Mouse (Mus musculus) intestine, postnatal 0 days (tissue): ENCODE measurements around the gene Slc30a10. TPM values are rescaled to one million over a fixed set of nuclear protein-coding genes. Genes with fewer than 3 reads are reported as not detected.

Experiments used
- ATAC-seq: fragments of 200-750 bp; cut with Nextera tagmentation; 2 replicates; pipeline ENCODE4 v1.8.0; 2017; ENCODE audit warnings: mild to moderate bottlenecking, moderate TSS enrichment, moderate library complexity
- H3K27ac ChIP-seq: fragments of 300-500 bp; sonication (generic); 2 replicates; pipeline ENCODE4 v1.5.1; 2014; ENCODE audit warnings: mild to moderate bottlenecking, low read depth, low read length, moderate library complexity
- H3K27me3 ChIP-seq: fragments of 300-500 bp; sonication (generic); replicated peaks from 2 replicates; pipeline ENCODE4 v1.6.1; 2014; ENCODE audit warnings: low read length, mixed read lengths; ENCODE audit not compliant: control insufficient read depth, insufficient read depth
- H3K36me3 ChIP-seq: fragments of 300-500 bp; sonication (generic); 2 replicates; pipeline ENCODE4 v1.6.1; 2014; ENCODE audit warnings: mild to moderate bottlenecking, moderate library complexity; ENCODE audit not compliant: control insufficient read depth, insufficient read depth
- H3K4me1 ChIP-seq: fragments of 300-500 bp; sonication (generic); replicated peaks from 2 replicates; pipeline ENCODE4 v1.6.1; 2014; ENCODE audit warnings: antibody characterized with exemption, low read length, mixed read lengths; ENCODE audit not compliant: control insufficient read depth, insufficient read depth
- H3K4me2 ChIP-seq: fragments of 300-500 bp; sonication (generic); replicated peaks from 2 replicates; pipeline ENCODE4 v1.6.1; 2014; ENCODE audit warnings: low read depth, mild to moderate bottlenecking, moderate library complexity
- H3K4me3 ChIP-seq: fragments of 300-500 bp; sonication (generic); 2 replicates; pipeline ENCODE4 v1.5.1; 2014; ENCODE audit warnings: low read depth, low read length
- H3K9ac ChIP-seq: fragments of 300-500 bp; sonication (generic); 2 replicates; pipeline ENCODE4 v1.6.1; 2014; ENCODE audit warnings: mild to moderate bottlenecking, low read depth, low read length
- H3K9me3 ChIP-seq: fragments of 300-500 bp; sonication (generic); 2 replicates; pipeline ENCODE4 v1.6.1; 2016; ENCODE audit warnings: mixed run types; ENCODE audit not compliant: control insufficient read depth
- CTCF ChIP-seq: sonication (generic); IDR thresholded peaks from 2 replicates; pipeline ENCODE4 v1.5.1; 2016; ENCODE audit warnings: low read depth, mild to moderate bottlenecking, control low read depth, antibody characterized with exemption, moderate library complexity
- WGBS: fragments of 180-500 bp; shearing (Covaris S2); extraction: QIAGEN DNeasy Blood & Tissue Kit; methylation state at CpG from one replicate; pipeline ENCODE4 v1.1.7; 2014; 5-methylcytosine and 5-hydroxymethylcytosine counted together
- polyA plus RNA-seq: library from polyadenylated mRNA; unstranded; fragments of >200 nt; fragmentation: Nextera tagmentation; extraction: Ambion mirVana; gene quantifications from 2 replicates; pipeline ENCODE4 v1.2.1, GENCODE M21; 2015

The Slc30a10 gene
- polyA plus RNA-seq, 1 experiment from 2014 or later, result 8.5 TPM

DNA sequence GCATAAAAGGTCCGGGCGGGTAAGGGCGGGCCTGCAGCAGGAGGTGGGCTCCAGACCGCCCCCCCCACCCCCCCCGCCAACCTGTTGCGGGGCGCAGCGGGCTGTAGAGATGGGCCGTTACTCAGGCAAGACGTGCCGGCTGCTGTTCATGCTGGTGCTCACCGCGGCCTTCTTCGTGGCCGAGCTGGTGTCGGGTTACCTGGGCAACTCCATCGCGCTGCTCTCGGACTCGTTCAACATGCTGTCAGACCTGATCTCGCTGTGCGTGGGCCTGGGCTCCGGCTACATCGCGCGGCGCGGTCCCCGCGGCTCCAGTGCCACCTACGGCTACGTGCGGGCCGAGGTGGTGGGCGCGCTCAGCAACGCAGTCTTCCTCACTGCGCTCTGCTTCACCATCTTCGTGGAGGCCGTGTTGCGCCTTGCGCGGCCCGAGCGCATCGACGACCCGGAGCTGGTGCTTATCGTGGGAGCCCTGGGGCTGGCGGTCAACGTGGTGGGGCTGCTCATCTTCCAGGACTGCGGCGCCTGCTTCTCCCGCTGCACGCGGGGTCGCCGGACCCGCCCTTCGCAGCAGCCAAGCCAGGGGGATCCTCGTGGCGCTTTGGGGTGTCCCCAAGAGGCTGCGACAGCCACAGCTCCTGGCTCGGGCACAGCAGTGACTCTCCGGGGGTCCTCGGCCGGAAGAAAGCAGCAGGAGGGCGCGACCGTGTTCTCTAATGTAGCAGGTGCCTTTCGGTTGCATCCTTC lies 480 bp downstream of the Slc30a10 start:
- under 1% methylated on average over 71 of the region's 71 CpGs for WGBS
- H3K27me3 ChIP-seq, result peaks cover 8% of the 10 kb centered on the region; the same call in 1 of the 2 replicates
- no peak for TF ChIP-seq CTCF
- peak overlapping the region; percentile 85 for H3K27ac ChIP-seq
- no peaks in the 10 kb centered on the region; the same call in 1 of the 2 replicates for H3K4me1 ChIP-seq
- H3K9ac ChIP-seq, result peak overlapping the region; percentile 60
- ATAC-seq, result peak; percentile 39; the same call in 1 of the 2 replicates
- peak overlapping the region; percentile 58 for H3K4me3 ChIP-seq
- peak overlapping the region; percentile 86 for H3K4me2 ChIP-seq
- H3K9me3 ChIP-seq, result no peaks in the 10 kb centered on the region
- no peaks in the 10 kb centered on the region for H3K36me3 ChIP-seq

DNA sequence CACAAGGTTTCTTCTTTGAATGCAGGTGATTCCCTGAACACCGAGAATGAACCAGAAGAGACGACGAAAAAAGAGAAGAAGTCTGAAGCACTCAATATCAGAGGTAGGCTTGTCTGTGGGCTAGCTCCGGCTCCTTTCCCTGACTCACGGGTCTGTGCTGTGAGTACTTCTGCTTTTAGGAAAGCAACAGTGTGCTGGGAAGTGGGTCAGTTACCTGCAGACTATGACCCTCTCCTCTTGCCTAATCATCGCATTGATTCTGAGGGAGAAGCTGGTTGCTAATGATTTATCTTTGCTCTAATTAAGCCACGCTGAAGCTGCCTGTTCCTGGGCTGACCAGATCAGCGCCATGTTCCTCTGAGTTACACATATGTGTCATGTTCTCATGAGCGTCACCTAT lies 1.7 kb downstream of the Slc30a10 start:
- Histone ChIP-seq H3K4me3 (peak overlapping the region; percentile 58), H3K4me2 (peak overlapping the region; percentile 86), H3K27me3 (peaks cover 8% of the 10 kb centered on the region; the same call in 1 of the 2 replicates), H3K9ac (no peak overlapping the region; the same call in 1 of the 2 replicates), H3K27ac (peak overlapping the region; percentile 36; the same call in 1 of the 2 replicates), H3K36me3 (no peaks in the 10 kb centered on the region), H3K4me1 (no peaks in the 10 kb centered on the region; the same call in 1 of the 2 replicates), H3K9me3 (no peaks in the 10 kb centered on the region)
- WGBS, result 70% methylated on average over 9 of the region's 9 CpGs
- TF ChIP-seq CTCF, result no peak
- 0 out of 2 replicates have a peak, but pooled peaks have one; percentile 7 for ATAC-seq

DNA sequence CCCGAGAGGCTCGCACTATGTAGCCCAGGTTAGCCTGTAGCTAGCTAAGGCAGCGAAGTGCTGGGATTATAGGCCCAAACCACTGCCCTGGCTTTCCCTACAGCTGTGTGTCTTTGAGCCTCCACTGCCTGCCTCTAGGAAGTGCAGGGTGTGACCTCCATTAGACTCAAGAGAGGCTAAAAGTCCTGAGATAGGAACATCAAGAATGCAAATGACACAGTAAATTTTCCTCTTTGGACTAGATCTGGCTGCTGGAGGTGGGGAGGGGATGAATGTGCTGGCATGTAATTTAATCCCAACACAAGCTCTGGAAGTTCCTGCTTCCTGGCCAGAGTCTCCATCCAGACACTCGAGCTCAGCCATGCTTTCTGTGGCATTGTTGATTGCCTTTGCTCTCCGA lies 5.4 kb downstream of the Slc30a10 start:
- no peaks in the 10 kb centered on the region for H3K9me3 ChIP-seq
- H3K4me2 ChIP-seq, result no peak overlapping the region
- H3K4me3 ChIP-seq, result no peak overlapping the region
- no peak overlapping the region for H3K27ac ChIP-seq
- no peak for TF ChIP-seq CTCF
- H3K4me1 ChIP-seq, result no peaks in the 10 kb centered on the region; the same call in 1 of the 2 replicates
- no peak for ATAC-seq
- no peak overlapping the region for H3K9ac ChIP-seq
- H3K27me3 ChIP-seq, result peaks cover 8% of the 10 kb centered on the region; the same call in 1 of the 2 replicates
- H3K36me3 ChIP-seq, result peaks cover 4% of the 10 kb centered on the region; the same call in 1 of the 2 replicates
- 80% methylated on average over 5 of the region's 5 CpGs for WGBS

DNA sequence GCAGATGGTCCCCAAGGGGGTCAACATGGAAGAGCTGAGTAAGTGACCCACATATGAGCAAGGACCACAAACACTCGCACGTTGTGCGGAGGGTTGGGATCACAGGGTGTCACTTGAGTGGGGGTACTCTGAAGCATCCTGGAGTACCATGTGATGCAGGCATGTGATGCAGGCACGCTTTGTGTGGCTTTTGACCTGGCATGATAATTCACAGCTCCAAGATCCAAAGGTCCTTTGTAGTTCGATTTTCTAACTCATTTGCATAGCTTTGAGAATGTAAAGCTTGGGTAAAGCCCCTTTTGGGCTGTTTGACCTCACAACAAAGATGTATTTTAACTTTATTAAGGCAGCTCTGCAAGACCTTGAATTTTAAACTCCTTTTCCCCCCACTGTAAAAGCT lies 8.2 kb downstream of the Slc30a10 start:
- H3K4me1 ChIP-seq, result no peaks in the 10 kb centered on the region
- no peak for TF ChIP-seq CTCF
- no peak overlapping the region for H3K27ac ChIP-seq
- H3K9ac ChIP-seq, result no peak overlapping the region
- H3K36me3 ChIP-seq, result peaks cover 4% of the 10 kb centered on the region; the same call in 1 of the 2 replicates
- ATAC-seq, result peak; percentile 53
- no peaks in the 10 kb centered on the region for H3K27me3 ChIP-seq
- H3K4me3 ChIP-seq, result no peak overlapping the region
- H3K9me3 ChIP-seq, result no peaks in the 10 kb centered on the region
- H3K4me2 ChIP-seq, result no peak overlapping the region
- 53% methylated on average over 5 of the region's 5 CpGs for WGBS

DNA sequence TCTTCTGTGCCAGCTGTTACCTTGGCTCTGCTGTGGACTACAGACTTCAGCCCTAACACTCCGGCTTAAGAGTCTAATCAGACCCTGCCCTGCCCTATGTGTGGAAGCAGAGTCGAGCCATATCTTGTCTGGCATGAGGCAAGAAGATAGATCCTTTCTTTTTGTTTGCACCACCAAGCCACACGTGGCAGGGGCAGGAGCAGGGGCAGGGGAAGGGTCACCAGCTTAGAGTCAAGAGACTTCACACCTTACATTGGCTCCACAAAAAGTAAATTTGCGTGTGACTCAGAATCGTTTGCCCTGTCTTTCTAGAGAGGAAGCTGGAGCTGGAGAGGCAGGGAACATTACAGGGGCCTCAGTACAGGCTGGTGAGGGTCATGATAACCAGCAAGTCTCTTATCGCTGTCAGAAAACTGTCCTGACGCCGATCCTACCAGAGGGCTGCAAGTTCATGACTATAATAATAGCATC lies 14.9 kb downstream of the Slc30a10 start:
- H3K4me2 ChIP-seq, result no peak overlapping the region; the same call in 1 of the 2 replicates
- TF ChIP-seq CTCF, result no peak
- H3K9me3 ChIP-seq, result no peaks in the 10 kb centered on the region
- no peaks in the 10 kb centered on the region for H3K27me3 ChIP-seq
- H3K9ac ChIP-seq, result no peak overlapping the region
- 42% methylated on average over 8 of the region's 8 CpGs for WGBS
- no peaks in the 10 kb centered on the region for H3K4me1 ChIP-seq
- no peak overlapping the region for H3K4me3 ChIP-seq
- ATAC-seq, result peak; percentile 93
- H3K27ac ChIP-seq, result peak overlapping the region; percentile 69
- no peaks in the 10 kb centered on the region; the same call in 1 of the 2 replicates for H3K36me3 ChIP-seq

DNA sequence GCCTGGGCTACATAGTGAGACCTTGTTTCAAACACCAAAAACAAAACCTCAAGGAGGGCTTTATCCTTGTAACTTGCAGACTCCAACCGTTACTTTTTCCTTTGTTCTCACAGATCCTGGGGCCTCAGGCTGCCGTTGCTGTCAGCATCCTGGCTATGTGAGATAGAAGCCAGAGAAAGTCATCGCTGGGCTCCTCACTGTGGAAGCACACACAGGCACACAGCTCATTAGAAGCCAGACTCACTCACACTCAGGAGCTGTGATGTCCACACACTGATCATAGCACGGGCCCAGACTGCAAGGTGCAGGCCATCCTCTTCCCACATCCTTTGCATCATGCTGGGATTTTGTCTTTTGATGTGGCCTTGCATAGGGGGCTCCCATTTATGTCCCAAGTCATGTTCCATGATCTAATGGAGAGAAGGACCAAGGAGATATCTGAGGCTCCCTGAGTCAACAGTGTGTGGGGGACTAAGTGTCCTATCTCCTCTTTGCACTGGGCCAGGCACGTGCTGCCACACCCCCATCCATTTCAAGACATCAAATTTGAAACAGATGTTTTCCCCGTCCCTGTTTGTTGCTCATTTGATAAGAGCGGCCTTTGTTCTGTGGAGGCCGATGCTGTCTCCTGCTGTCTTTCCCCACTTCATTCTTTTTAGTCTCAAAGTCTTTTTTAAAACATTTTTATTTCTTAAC lies 17.5 kb downstream of the Slc30a10 start:
- Histone ChIP-seq H3K36me3 (no peaks in the 10 kb centered on the region), H3K4me3 (no peak overlapping the region), H3K27me3 (no peaks in the 10 kb centered on the region), H3K9me3 (no peaks in the 10 kb centered on the region), H3K4me2 (no peak overlapping the region), H3K9ac (no peak overlapping the region), H3K4me1 (no peaks in the 10 kb centered on the region), H3K27ac (no peak overlapping the region)
- 58% methylated on average over 8 of the region's 8 CpGs for WGBS
- ATAC-seq, result no peak
- TF ChIP-seq CTCF, result no peak
